Mouse (Mus musculus): ENCODE data around the gene Noct.

DNA sequence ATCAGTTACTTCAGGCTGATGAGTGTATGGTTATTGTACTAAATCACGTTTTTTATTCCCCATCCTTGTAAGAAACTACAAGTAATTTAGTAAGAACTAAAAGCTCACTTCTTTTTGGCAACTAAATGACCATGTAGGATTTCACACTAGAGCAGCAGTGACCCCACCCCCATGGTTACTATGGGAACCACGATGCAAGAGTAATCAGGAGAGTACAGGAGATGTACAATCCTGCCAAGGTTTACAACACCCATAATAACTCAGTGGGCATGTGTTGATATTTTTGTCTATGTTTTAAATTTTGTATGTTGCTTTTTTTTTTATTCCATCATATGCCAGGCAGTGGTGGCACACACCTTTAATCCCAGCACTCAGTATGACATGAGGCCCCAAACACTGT is 71.0 kb downstream of the Noct start:
- no peak for TF ChIP-seq CTCF (IDR thresholded peaks at IDR 0.05; ENCODE audit: low read depth)
- no peak for TF ChIP-seq EP300 (IDR thresholded peaks at IDR 0.05; ENCODE audit: low read depth)

Data from heart, postnatal 0 days (tissue).